Mouse (Mus musculus) ES-E14 (cell line): ENCODE measurements at regions not wholly inside any gene's neighbourhood (a gene's known extent, or its start where the extent isn't known, plus 50 kb on each side); places are given as distances from the start of the nearest gene placed in this dataset.

Experiments
- CHD2 ChIP-seq: IDR thresholded peaks from 2 replicates; pipeline ENCODE4 v1.6.1; 2014; ENCODE audit warnings: mild to moderate bottlenecking, low read depth, low read length, inconsistent platforms
- HCFC1 ChIP-seq: IDR thresholded peaks from 2 replicates; pipeline ENCODE4 v1.6.1; 2012; ENCODE audit warnings: low read length, inconsistent platforms, borderline replicate concordance; ENCODE audit not compliant: insufficient read depth

GRCm38 (mm10) chr1:73088494-73088893 is 72.8 kb upstream of the Tnp1 start:
- TF ChIP-seq CHD2 (no peak), HCFC1 (no peak)
